13 mouse cellular contexts compared by ENCODE assay signal in the genomic region with DNA sequence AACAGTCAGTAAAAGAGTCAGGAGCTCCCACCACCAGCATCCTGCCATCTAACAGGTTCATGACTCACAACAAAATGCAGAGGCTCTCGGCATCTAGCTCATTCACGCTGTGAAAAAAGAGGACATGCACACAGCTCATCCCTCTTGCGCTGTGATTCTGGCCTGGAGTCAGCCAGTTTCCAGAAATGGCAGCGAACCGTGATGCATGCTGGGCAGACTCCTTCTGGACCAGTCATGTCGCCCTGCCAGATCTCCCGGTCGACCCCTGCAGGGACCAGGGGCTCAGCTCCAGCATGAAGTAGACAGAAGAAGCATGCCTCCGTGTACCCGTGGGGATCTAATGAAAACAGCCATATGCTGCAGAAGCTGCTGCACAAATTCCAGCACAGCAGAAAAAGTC.
A peak's percentile ranks its signal among the peaks of the same experiment; 100 is the strongest.
DNase-seq lines count a peak whose midpoint lies in the region; ATAC-seq lines count a peak whose summit lies in the region.
"Had no signal": no experiment of that assay in that cellular context is flagged by ENCODE, and none has a peak within 500 bp of the region (broad histone marks: within the 10 kb centered on the region; RNA-seq: fewer than 3 reads in every experiment).

No protein-coding gene starts in this region.

- no peaks in the 10 kb centered on the region for H3K36me3 ChIP-seq in intestine, embryonic 16.5 days (ENCODE audit: control insufficient read depth, insufficient read depth, low read length)
- no peaks in the 10 kb centered on the region for H3K36me3 ChIP-seq in forebrain, embryonic 16.5 days (ENCODE audit: control insufficient read depth, insufficient read depth)
- H3K36me3 ChIP-seq: liver, embryonic 15.5 days; stomach, embryonic 15.5 days had no signal

- H3K9me3 ChIP-seq in intestine, embryonic 16.5 days (ENCODE audit: control insufficient read depth, low read length), result no peaks in the 10 kb centered on the region
- H3K9me3 ChIP-seq in forebrain, embryonic 16.5 days (ENCODE audit: control insufficient read depth, low read length), result no peaks in the 10 kb centered on the region
- H3K9me3 ChIP-seq: liver, embryonic 15.5 days; stomach, embryonic 15.5 days had no signal

- no peaks in the 10 kb centered on the region for H3K4me1 ChIP-seq in intestine, embryonic 16.5 days (ENCODE audit: control insufficient read depth, insufficient read depth, low read length)
- 0 out of 2 replicates have a peak, but pooled peaks cover 2% of the 10 kb centered on the region for H3K4me1 ChIP-seq in forebrain, embryonic 16.5 days (replicated peaks; ENCODE audit: control insufficient read depth, insufficient read depth, low read length)
- H3K4me1 ChIP-seq: stomach, embryonic 15.5 days had no signal

- 82% methylated on average over 10 of the region's 10 CpGs for WGBS in intestine, embryonic 16.5 days
- WGBS in forebrain, embryonic 16.5 days, result 70% methylated on average over 10 of the region's 10 CpGs

- H3K4me2 ChIP-seq in intestine, embryonic 16.5 days (ENCODE audit: low read depth, low read length), result no peak overlapping the region
- no peak overlapping the region for H3K4me2 ChIP-seq in forebrain, embryonic 16.5 days (ENCODE audit: low read length)
- H3K4me2 ChIP-seq: liver, embryonic 15.5 days; stomach, embryonic 15.5 days had no signal

- H3K27ac ChIP-seq in intestine, embryonic 16.5 days (ENCODE audit: low read length), result no peak overlapping the region
- H3K27ac ChIP-seq in forebrain, embryonic 16.5 days (ENCODE audit: low read length), result no peak overlapping the region
- H3K27ac ChIP-seq: liver, embryonic 15.5 days; stomach, embryonic 15.5 days had no signal

- peak; percentile 8 for DNase-seq in adrenal gland, postnatal 25 days
- DNase-seq in adrenal gland, adult (ENCODE audit: inconsistent age in 2 of 2, low spot score in 1 of 2), result no peak
- peak; percentile 33 for DNase-seq in Muller cell, postnatal 12 days (ENCODE audit: inconsistent ontology term)
- peak; percentile 87 to 88 for DNase-seq in cerebellum, postnatal 36 days
- DNase-seq in left cerebral cortex, adult 8-10 months (ENCODE audit: low spot score in 2 of 2), result peak; percentile 13 to 37
- DNase-seq in urinary bladder, postnatal 25 days (ENCODE audit: low spot score), result no peak
- DNase-seq: heart, postnatal 36 days; kidney, postnatal 10 days; retina, postnatal 1 day had no signal

- no peak overlapping the region for H3K4me3 ChIP-seq in intestine, embryonic 16.5 days (ENCODE audit: low read length)
- H3K4me3 ChIP-seq in forebrain, embryonic 16.5 days (replicated peaks; ENCODE audit: low read length), result no peak overlapping the region
- H3K4me3 ChIP-seq: liver, embryonic 15.5 days; stomach, embryonic 15.5 days had no signal

- H3K9ac ChIP-seq in intestine, embryonic 16.5 days (ENCODE audit: low read depth, low read length), result no peak overlapping the region
- H3K9ac ChIP-seq in forebrain, embryonic 16.5 days (replicated peaks; ENCODE audit: low read depth, low read length), result no peak overlapping the region
- H3K9ac ChIP-seq: liver, embryonic 15.5 days; stomach, embryonic 15.5 days had no signal

- no peak for ATAC-seq in intestine, embryonic 16.5 days
- no peak for ATAC-seq in forebrain, embryonic 16.5 days

- no peaks in the 10 kb centered on the region for H3K27me3 ChIP-seq in intestine, embryonic 16.5 days (replicated peaks; ENCODE audit: control insufficient read depth, insufficient read depth, low read length)
- no peaks in the 10 kb centered on the region for H3K27me3 ChIP-seq in forebrain, embryonic 16.5 days (replicated peaks; ENCODE audit: control insufficient read depth, insufficient read depth, low read length)
- H3K27me3 ChIP-seq: liver, embryonic 15.5 days; stomach, embryonic 15.5 days had no signal

Comparison
In these comparisons a context has a peak if more than half of its experiments do, and no peak if none do; other contexts are left out.
1. DNase-seq: peak in adrenal gland, postnatal 25 days (single experiment), Muller cell, postnatal 12 days (single experiment), cerebellum, postnatal 36 days (2 of 2) and left cerebral cortex, adult 8-10 months (2 of 2); none in adrenal gland, adult (0 of 2) and urinary bladder, postnatal 25 days (single experiment).